Mouse (Mus musculus) layer of hippocampus, postnatal 25 days (tissue): ENCODE measurements around the gene Mecom. TPM values are rescaled to one million over a fixed set of nuclear protein-coding genes. Genes with fewer than 3 reads are reported as not detected.

ENCODE experiments used
- DNase-seq, 2 experiments: peaks; one replicate each; pipeline ENCODE4 v3.0.0; 2022; ENCODE audit warnings: mixed read lengths in 2 of 2, low spot score in 1 of 2; ENCODE audit errors: extremely low spot score in 1 of 2
- total RNA-seq, 2 experiments: library from RNA; stranded (reverse); gene quantifications; 2 replicates each; pipeline ENCODE4 v1.2.3; 2021

Mecom gene
- total RNA-seq, 2 experiments from 2014 or later: 2.8 to 3.9 TPM

GRCm38 (mm10) chr3:30498202-30498828 lies 49.5 kb downstream of the Mecom start:
- no peak for DNase-seq

GRCm38 (mm10) chr3:30494371-30494770 lies 53.4 kb downstream of the Mecom start:
- DNase-seq: no peak

- DNase-seq: no peak
Observed at GRCm38 (mm10) chr3:30488808-30489207, 59.0 kb downstream of the Mecom start.

DNA sequence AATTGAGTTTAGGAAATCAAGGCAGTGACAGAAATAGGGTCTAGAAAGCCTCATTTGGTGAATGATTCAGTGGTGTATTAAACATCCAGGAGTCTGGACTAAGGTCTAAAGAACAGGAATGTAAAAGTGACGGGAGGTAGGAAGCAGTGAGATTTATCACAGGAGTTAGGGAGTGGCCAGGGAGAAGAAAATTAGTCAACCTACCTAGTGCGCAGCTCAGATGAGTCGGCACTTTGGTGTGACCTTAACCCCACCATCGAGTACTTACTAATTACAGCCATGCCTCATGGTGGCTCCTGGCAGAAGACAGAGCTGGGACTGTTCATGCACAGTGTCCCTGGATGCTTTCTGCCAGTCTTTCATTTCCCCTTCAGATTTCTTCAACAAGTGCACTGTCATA lies 61.4 kb downstream of the Mecom start:
- no peak for DNase-seq

DNA sequence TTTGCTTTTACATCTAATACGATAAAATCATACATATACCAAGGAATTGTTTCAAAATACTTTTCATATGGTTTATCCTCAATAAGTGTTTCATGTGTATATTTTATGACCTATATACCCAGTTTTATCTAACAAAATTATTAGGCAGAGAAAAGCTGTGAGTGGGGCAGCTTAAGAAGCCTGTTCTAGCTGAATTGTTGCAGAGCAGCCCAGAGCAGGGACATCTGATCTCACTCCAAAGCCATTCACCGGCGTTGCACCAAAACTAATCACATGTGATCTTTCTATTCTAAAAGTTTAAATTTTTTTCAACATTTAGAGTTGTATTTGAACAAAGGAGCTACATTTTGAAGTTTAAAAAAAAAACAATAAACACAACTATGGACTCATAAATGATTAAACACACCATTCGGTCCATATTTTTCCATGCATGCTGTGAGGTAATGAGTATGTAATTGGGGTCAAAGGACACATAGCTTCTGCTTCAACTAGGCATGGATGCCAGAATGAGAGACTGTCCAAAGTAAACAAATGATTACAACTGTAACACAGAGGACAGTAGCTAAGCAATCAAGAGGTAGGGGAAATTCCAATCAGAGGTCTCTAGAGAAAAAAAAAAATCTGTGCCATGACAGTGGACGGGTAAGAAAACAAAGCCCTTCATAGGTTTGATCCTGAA lies 64.7 kb downstream of the Mecom start:
- no peak for DNase-seq

DNA sequence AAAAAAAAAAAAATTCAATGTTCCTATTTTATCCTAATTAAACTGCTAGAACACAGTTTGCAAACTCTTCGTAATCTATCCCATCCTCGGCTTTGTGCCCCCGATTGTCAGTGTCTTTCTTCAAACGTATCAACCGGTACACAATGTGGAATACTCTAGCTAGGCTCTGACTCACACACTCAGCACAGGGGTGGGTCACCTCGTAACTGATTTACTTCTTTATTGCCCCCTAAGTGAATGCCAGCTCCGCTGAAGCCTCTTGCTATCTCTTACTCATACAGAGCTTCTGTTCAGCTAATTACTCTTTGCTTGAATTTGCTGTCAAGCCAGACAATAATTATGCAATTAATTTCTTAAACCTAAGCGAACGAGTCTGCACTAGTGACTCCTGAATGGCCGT lies 66.1 kb downstream of the Mecom start:
- DNase-seq: no peak

DNA sequence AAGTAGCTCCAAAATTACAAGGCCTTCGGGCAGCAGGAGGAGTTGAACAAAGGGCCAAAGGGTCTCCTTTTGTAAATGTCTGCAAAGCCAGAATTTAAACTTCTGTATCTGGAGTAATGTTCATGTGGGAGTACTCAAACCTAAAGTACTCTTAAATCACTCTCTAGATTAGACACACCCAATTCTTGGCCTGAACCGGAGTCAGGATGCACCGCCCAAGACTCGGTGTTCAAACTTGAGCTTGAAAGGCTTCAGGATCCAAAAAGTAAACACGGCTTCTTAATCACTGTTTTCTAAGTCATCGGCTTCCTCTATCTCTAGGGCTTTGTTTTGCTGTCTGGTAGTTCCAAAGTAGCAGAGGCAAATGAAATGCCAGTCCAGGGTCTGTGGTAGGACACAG lies 67.3 kb downstream of the Mecom start:
- no peak for DNase-seq

- DNase-seq: no peak
Observed at GRCm38 (mm10) chr3:30478252-30478651, 69.6 kb downstream of the Mecom start.

GRCm38 (mm10) chr3:30477008-30477407 lies 70.8 kb downstream of the Mecom start:
- DNase-seq: no peak

DNA sequence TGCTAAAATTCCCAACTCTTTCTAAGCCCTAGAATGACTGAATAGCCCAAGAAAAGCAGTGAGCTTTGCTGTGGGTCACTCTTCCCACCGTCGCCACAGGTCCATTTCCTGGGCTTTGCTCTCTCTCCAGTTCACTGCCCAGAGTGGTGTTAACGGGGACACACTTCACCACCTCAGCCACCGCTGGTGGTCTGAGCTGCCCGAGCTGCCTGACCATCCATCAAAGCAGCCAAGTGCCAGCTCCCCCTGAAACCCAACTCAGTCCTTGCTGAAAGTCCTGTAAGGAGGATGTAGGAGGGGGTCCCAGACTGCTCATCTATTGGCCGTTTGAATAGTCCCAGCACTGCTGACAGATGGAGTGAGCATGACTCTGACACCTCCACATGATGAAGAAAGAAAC lies 72.2 kb downstream of the Mecom start:
- DNase-seq: no peak

GRCm38 (mm10) chr3:30468068-30468835 lies 79.6 kb downstream of the Mecom start:
- DNase-seq: no peak

- no peak for DNase-seq
Observed at GRCm38 (mm10) chr3:30466031-30466650, 81.7 kb downstream of the Mecom start.

- DNase-seq: no peak
Observed at GRCm38 (mm10) chr3:30464497-30464896, 83.3 kb downstream of the Mecom start.

- no peak for DNase-seq
Observed at GRCm38 (mm10) chr3:30461831-30462230, 86.0 kb downstream of the Mecom start.

DNA sequence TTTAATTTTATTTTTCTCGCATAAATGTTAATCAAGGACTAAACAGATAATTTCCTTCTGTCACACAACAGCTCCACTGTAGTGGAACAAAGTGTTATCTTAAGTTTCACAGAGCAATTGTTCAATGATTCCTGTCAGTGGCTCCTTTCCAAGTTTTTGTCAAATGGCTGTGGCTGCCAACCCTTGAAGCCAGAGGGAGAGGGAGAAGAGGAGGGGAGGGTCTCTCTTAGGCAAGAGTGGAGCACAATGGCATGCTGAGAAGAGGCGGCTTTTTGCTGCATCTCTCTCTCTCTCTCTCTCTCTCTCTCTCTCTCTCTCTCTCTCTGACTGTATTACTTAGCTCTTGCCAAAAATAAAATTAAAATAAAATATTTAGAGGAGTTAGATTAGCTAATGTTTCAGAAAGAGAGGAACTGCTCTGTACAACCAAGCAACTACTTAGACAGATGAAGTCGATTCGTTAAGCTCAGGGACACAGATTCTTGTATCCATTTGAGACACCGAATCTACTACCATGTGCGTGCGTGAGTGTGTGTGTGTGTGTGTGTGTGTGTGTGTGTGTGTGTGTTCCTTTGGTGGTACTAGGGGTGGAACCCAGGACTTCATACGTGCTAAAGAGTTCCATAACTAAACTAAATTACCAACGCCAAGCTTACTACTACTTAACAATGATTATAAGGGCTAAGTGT lies 86.8 kb downstream of the Mecom start:
- no peak for DNase-seq

DNA sequence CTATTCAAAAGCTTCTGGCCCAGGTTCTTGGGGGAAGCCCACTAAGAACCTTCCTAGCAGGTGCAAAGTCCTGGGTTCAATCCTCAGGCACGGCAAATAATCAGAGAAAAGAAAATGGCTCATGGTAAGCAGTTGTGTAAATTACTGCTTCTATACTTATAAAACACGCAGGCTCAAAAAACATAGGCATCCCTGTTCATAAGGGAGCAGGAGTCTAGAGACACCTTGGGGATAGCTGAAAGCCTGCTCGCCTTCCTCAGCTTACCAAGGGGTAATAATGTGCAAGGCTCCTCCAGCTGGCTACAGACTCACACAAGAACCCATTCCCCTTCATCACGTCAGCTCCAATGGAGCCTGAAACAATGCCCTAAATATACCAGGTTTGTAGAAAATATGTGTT lies 88.2 kb downstream of the Mecom start:
- DNase-seq: no peak

DNA sequence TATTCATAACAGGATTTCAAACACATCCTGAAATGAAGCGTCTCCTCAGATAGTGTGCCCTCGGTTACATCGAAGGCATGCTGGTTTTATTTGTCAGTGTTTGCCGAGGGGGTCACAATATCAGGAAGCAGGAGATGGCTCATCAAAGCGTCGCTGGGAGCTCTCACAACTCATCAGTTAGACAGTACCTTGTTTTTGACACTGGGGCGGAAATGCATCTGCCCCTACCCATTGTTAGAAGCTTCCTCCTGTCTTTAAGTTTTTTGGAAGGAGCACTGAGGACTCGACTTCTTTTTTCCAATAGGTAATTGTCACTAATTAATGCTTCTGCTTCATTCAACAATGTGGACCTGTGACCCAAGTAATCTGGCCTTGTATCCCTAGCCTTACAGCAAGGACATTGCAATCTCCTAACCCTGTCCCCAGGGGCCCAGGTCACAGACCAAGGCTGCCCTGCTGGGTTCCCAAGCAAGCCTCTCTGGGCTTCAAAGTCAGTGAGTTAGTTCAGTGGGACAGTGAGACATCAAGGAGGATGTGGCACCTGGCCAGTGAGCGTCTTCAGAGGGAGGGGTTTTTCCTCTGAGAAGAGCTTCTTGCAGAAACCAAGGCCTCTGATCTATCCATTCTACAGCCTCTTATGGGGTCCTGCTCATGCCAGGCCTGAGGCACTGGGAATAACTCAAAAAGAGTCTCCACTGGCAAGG lies 89.7 kb downstream of the Mecom start:
- no peak for DNase-seq

DNA sequence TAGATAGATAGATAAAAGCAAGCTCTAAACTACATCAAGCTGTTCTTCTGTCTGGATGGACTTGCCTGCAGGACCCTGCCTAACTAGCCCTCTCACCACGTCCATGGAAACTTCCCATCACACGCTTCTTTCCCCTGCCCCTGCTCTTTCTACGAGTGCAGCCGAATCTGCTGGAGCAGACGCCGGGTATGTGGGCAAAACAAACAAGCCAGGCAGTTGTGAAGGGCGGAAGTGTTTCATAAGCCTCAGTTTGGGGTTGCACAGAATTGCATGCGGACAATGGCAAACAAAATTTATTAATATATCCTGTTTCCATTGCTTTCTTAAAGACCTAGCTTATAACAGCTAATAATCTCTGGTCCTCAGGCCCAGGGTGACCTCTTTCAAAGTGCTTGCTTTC lies 91.9 kb downstream of the Mecom start:
- no peak for DNase-seq

DNA sequence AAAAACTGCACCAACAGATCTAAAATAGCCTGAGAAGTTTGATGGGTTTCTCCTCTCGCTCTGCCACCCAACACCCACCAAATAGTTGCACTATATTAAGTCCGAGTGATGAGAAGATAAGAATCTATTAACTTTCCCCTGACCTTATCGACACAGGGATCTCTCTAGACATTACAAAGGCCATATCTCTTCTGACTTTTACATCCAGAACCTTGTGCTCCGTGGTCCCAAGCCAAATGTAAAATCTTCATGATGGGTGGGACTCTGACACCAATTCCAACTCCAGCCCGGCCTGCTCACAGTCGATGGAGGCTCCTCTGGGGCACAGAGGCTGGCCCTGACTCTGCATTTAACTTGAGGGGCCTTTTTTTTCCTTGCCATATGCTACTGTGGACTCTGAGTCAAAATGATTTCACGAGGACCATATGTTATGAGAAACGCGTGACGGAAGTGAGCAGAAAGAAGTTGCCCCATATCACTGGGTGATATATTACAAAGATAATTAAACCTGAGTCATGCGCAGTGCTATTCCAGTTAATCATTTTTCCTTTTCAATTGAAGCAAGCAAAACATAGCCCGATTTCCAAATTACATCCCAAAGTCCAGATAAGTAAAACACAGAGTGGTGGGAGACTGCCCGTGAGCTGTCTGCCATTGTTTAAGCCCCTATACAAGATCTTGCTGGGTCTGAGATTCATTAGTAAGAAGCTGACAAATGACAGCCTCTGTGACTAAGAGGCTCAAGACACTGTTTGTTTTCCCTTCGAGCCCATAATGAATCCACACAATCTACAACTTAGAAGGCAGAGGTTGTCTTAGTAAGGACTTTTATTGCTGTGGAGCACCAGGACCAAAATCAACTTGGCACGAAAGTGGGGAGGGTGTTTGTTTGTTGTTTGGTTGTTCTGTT lies 94.0 kb downstream of the Mecom start:
- DNase-seq: no peak
